Mouse (Mus musculus): ENCODE measurements around the gene Klc1. TPM values are rescaled to one million over a fixed set of nuclear protein-coding genes. Genes with fewer than 3 reads are reported as not detected.

The Klc1 gene
- polyA plus RNA-seq, 1 experiment from 2014 or later, result 282 TPM

DNA sequence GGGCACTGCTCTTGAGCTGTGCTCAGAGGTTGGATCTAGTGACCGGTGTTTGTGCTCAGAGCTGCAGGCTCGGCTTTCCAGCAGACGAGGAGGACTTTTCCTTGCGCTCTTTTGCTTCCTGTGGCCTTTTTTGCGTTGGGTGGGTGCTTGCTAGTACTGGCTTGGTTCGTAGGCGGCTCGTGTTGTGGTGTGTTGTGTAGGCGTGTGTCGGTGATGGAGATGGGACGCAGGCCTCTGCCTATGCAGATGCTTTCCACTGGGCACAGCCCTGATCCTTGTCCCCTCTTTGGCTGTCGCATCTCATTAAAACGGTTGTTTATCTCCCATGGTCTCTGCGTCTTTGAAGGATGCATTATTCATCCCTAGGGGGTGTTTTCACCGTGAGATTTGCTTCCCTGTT lies 16.2 kb downstream of the Klc1 start:
- ATAC-seq (ENCODE audit: low FRiP score) (no peak), DNase-seq (ENCODE audit: low spot score, missing footprints) (no peak)
- Histone ChIP-seq H3K9ac (ENCODE audit: low read length) (no peak overlapping the region), H3K9me3 (ENCODE audit: control insufficient read depth, low read length) (no peaks in the 10 kb centered on the region), H3K36me3 (ENCODE audit: control insufficient read depth, insufficient read depth, low read length) (peaks cover 54% of the 10 kb centered on the region), H3K27me3 (ENCODE audit: control insufficient read depth, insufficient read depth, low read length) (no peaks in the 10 kb centered on the region), H3K4me1 (ENCODE audit: control insufficient read depth, insufficient read depth, low read length) (no peaks in the 10 kb centered on the region), H3K4me2 (no peak overlapping the region), H3K27ac (ENCODE audit: low read depth, low read length) (no peak overlapping the region), H3K4me3 (ENCODE audit: low read depth, low read length) (no peak overlapping the region)
- WGBS, result 75% methylated on average over 15 of the region's 15 CpGs

GRCm38 (mm10) chr12:111777919-111778318 lies 19.3 kb downstream of the Klc1 start:
- H3K4me3 ChIP-seq (ENCODE audit: low read depth, low read length), result no peak overlapping the region
- no peaks in the 10 kb centered on the region for H3K27me3 ChIP-seq (ENCODE audit: control insufficient read depth, insufficient read depth, low read length)
- H3K27ac ChIP-seq (ENCODE audit: low read depth, low read length), result no peak overlapping the region
- DNase-seq (ENCODE audit: low spot score, missing footprints) (no peak), ATAC-seq (ENCODE audit: low FRiP score) (no peak)
- peaks cover 72% of the 10 kb centered on the region for H3K36me3 ChIP-seq (ENCODE audit: control insufficient read depth, insufficient read depth, low read length)
- H3K4me2 ChIP-seq, result no peak overlapping the region
- H3K9me3 ChIP-seq (ENCODE audit: control insufficient read depth, low read length), result no peaks in the 10 kb centered on the region
- no peak overlapping the region for H3K9ac ChIP-seq (ENCODE audit: low read length)
- no peaks in the 10 kb centered on the region for H3K4me1 ChIP-seq (ENCODE audit: control insufficient read depth, insufficient read depth, low read length)
- WGBS, result 92% methylated on average over 13 of the region's 13 CpGs

GRCm38 (mm10) chr12:111779544-111779943 lies 20.9 kb downstream of the Klc1 start:
- Histone ChIP-seq H3K4me3 (ENCODE audit: low read depth, low read length) (no peak overlapping the region), H3K9ac (ENCODE audit: low read length) (no peak overlapping the region), H3K27ac (ENCODE audit: low read depth, low read length) (no peak overlapping the region), H3K36me3 (ENCODE audit: control insufficient read depth, insufficient read depth, low read length) (peaks cover 65% of the 10 kb centered on the region), H3K4me1 (ENCODE audit: control insufficient read depth, insufficient read depth, low read length) (no peaks in the 10 kb centered on the region), H3K27me3 (ENCODE audit: control insufficient read depth, insufficient read depth, low read length) (no peaks in the 10 kb centered on the region), H3K4me2 (no peak overlapping the region), H3K9me3 (ENCODE audit: control insufficient read depth, low read length) (no peaks in the 10 kb centered on the region)
- DNase-seq (ENCODE audit: low spot score, missing footprints) (no peak), ATAC-seq (ENCODE audit: low FRiP score) (no peak)
- 93% methylated on average over 1 of the region's 1 CpGs for WGBS

DNA sequence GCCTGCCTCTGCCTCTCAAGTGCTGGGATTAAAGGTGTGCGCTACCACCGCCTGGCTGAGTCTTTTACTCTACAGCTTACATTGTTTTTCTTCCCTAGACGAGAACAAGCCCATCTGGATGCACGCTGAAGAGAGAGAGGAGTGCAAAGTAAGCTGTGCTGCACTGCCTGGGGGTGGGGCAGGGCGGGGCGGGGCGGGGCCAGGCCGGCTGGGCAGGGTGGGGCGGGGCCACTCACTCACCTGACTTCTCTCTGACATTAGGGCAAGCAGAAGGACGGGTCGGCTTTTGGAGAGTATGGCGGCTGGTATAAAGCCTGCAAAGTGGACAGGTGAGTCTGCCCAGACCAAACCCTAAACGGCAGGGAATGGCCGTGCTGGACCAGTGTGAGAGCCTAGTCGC lies 26.5 kb downstream of the Klc1 start:
- H3K36me3 ChIP-seq (ENCODE audit: control insufficient read depth, insufficient read depth, low read length), result peaks cover 59% of the 10 kb centered on the region
- H3K9me3 ChIP-seq (ENCODE audit: control insufficient read depth, low read length), result no peaks in the 10 kb centered on the region
- H3K9ac ChIP-seq (ENCODE audit: low read length), result no peak overlapping the region
- H3K27ac ChIP-seq (ENCODE audit: low read depth, low read length), result no peak overlapping the region
- WGBS, result 74% methylated on average over 15 of the region's 15 CpGs
- no peaks in the 10 kb centered on the region for H3K27me3 ChIP-seq (ENCODE audit: control insufficient read depth, insufficient read depth, low read length)
- DNase-seq (ENCODE audit: low spot score, missing footprints) (no peak), ATAC-seq (ENCODE audit: low FRiP score) (no peak)
- no peak overlapping the region for H3K4me2 ChIP-seq
- no peaks in the 10 kb centered on the region for H3K4me1 ChIP-seq (ENCODE audit: control insufficient read depth, insufficient read depth, low read length)
- no peak overlapping the region for H3K4me3 ChIP-seq (ENCODE audit: low read depth, low read length)

- ATAC-seq (ENCODE audit: low FRiP score) (no peak), DNase-seq (ENCODE audit: low spot score, missing footprints) (no peak)
- WGBS, result 94% methylated on average over 6 of the region's 6 CpGs
- no peak overlapping the region for H3K9ac ChIP-seq (ENCODE audit: low read length)
- no peak overlapping the region for H3K4me3 ChIP-seq (ENCODE audit: low read depth, low read length)
- no peaks in the 10 kb centered on the region for H3K27me3 ChIP-seq (ENCODE audit: control insufficient read depth, insufficient read depth, low read length)
- H3K36me3 ChIP-seq (ENCODE audit: control insufficient read depth, insufficient read depth, low read length), result peaks cover 52% of the 10 kb centered on the region
- no peaks in the 10 kb centered on the region for H3K9me3 ChIP-seq (ENCODE audit: control insufficient read depth, low read length)
- no peaks in the 10 kb centered on the region for H3K4me1 ChIP-seq (ENCODE audit: control insufficient read depth, insufficient read depth, low read length)
- no peak overlapping the region for H3K4me2 ChIP-seq
- H3K27ac ChIP-seq (ENCODE audit: low read depth, low read length), result no peak overlapping the region
Measured at GRCm38 (mm10) chr12:111787015-111787414, 28.4 kb downstream of the Klc1 start.

- Histone ChIP-seq H3K4me2 (no peak overlapping the region), H3K9me3 (ENCODE audit: control insufficient read depth, low read length) (no peaks in the 10 kb centered on the region), H3K4me3 (ENCODE audit: low read depth, low read length) (no peak overlapping the region), H3K27me3 (ENCODE audit: control insufficient read depth, insufficient read depth, low read length) (no peaks in the 10 kb centered on the region), H3K9ac (ENCODE audit: low read length) (no peak overlapping the region), H3K27ac (ENCODE audit: low read depth, low read length) (no peak overlapping the region), H3K36me3 (ENCODE audit: control insufficient read depth, insufficient read depth, low read length) (peaks cover 50% of the 10 kb centered on the region), H3K4me1 (ENCODE audit: control insufficient read depth, insufficient read depth, low read length) (no peaks in the 10 kb centered on the region)
- no peak for ATAC-seq (ENCODE audit: low FRiP score)
- no peak for DNase-seq (ENCODE audit: low spot score, missing footprints)
- 94% methylated on average over 5 of the region's 5 CpGs for WGBS
Measured at GRCm38 (mm10) chr12:111790090-111790489, 31.4 kb downstream of the Klc1 start.

DNA sequence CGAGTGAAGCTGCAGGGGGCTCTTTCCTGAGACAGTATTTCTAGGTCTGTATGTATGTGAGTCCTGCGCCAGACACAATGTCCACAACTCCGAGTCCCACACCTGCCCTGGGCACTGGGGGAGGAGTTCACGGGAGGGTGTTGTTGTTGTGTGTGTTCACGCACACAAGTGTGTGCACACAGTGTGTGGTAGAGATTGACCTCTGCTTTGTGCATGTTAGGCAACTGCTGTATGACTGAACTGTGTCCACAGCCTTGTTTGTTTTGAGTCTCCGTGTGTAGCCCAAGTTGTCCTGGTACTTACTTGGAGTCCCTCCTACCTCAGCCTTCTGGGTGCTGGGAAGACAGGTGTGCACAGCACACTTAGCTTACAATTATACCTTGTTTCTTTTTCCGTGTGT lies 32.0 kb downstream of the Klc1 start:
- Histone ChIP-seq H3K4me1 (ENCODE audit: control insufficient read depth, insufficient read depth, low read length) (no peaks in the 10 kb centered on the region), H3K27ac (ENCODE audit: low read depth, low read length) (no peak overlapping the region), H3K4me3 (ENCODE audit: low read depth, low read length) (no peak overlapping the region), H3K27me3 (ENCODE audit: control insufficient read depth, insufficient read depth, low read length) (no peaks in the 10 kb centered on the region), H3K36me3 (ENCODE audit: control insufficient read depth, insufficient read depth, low read length) (peaks cover 50% of the 10 kb centered on the region), H3K9ac (ENCODE audit: low read length) (no peak overlapping the region), H3K9me3 (ENCODE audit: control insufficient read depth, low read length) (no peaks in the 10 kb centered on the region), H3K4me2 (no peak overlapping the region)
- WGBS, result 89% methylated on average over 7 of the region's 7 CpGs
- ATAC-seq (ENCODE audit: low FRiP score), result no peak
- DNase-seq (ENCODE audit: low spot score, missing footprints), result no peak

DNA sequence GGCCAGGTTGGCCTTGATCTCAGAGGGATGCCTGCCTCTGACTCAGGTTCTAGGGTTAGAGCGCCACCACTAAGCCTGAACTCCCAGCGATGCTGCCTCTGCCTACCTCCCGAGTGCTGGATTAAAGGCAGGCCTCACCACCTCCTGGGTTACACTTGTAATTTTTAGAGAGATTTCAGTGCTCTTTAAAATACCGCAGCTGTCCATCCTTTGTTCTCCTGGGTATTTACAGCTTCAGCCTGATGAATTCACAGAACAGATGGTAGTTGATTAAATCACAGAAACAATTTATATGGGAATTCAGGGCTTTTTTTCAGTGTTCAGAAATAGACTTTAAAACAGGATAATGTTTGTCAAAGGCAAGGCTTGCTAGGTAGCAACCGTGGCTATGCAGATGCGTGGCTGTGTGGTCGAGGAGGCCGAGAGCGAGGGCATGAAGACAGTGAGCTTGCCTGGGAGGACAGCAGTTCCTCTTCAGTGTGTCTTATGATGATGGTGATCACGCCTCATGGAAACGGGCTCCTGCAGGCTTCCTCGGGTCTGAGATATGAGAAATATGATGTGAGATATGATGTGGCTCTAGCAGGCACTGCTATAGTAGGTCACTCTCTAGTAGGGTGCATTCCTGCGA lies 32.9 kb downstream of the Klc1 start:
- Histone ChIP-seq H3K4me2 (no peak overlapping the region), H3K9ac (ENCODE audit: low read length) (no peak overlapping the region), H3K27ac (ENCODE audit: low read depth, low read length) (no peak overlapping the region), H3K9me3 (ENCODE audit: control insufficient read depth, low read length) (no peaks in the 10 kb centered on the region), H3K36me3 (ENCODE audit: control insufficient read depth, insufficient read depth, low read length) (peaks cover 42% of the 10 kb centered on the region), H3K4me1 (ENCODE audit: control insufficient read depth, insufficient read depth, low read length) (no peaks in the 10 kb centered on the region), H3K27me3 (ENCODE audit: control insufficient read depth, insufficient read depth, low read length) (no peaks in the 10 kb centered on the region), H3K4me3 (ENCODE audit: low read depth, low read length) (no peak overlapping the region)
- ATAC-seq (ENCODE audit: low FRiP score) (no peak), DNase-seq (ENCODE audit: low spot score, missing footprints) (no peak)
- 91% methylated on average over 13 of the region's 13 CpGs for WGBS

- Histone ChIP-seq H3K36me3 (ENCODE audit: control insufficient read depth, insufficient read depth, low read length) (peaks cover 28% of the 10 kb centered on the region), H3K27ac (ENCODE audit: low read depth, low read length) (no peak overlapping the region)
- 89% methylated on average over 22 of the region's 22 CpGs for WGBS
Measured at GRCm38 (mm10) chr12:111794102-111794501, 35.5 kb downstream of the Klc1 start.

More at GRCm38 (mm10) chr12:111794102-111794501, 35.5 kb downstream of the Klc1 start:
- H3K9ac ChIP-seq (ENCODE audit: low read length), result no peak overlapping the region
- H3K4me3 ChIP-seq (ENCODE audit: low read depth, low read length), result no peak overlapping the region
- no peaks in the 10 kb centered on the region for H3K27me3 ChIP-seq (ENCODE audit: control insufficient read depth, insufficient read depth, low read length)
- DNase-seq (ENCODE audit: low spot score, missing footprints), result no peak
- no peak for ATAC-seq (ENCODE audit: low FRiP score)
- H3K9me3 ChIP-seq (ENCODE audit: control insufficient read depth, low read length), result no peaks in the 10 kb centered on the region
- no peaks in the 10 kb centered on the region for H3K4me1 ChIP-seq (ENCODE audit: control insufficient read depth, insufficient read depth, low read length)
- no peak overlapping the region for H3K4me2 ChIP-seq
